Mouse (Mus musculus): ENCODE data around the gene Cgas. TPM values are rescaled to one million over a fixed set of nuclear protein-coding genes. Genes with fewer than 3 reads are reported as not detected.
A peak's percentile ranks its signal among the peaks of the same experiment; 100 is the strongest.

The Cgas gene
- polyA plus RNA-seq, 1 experiment, result 5.8 TPM

DNA sequence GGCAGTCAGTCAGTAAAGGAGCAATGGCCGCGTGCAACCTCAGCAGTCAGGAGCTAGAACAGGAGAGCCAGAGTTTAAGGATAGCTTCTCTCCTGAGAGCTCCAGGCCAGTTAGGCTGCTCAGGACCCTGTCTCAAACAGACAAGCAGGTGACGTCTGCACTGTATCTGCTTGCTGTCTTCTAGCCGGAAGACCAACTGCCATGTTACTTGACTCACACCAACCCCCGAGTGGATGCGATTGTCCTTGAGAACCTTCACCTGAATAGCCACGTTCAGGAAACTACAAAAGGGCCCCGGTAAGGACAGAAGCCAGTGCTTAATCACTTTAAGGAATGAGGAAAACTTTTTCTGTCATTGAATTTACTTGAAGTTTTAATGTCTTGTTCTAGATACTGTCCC, 14.0 kb upstream of the Cgas start:
- H3K4me3 ChIP-seq (ENCODE audit: insufficient read depth, low read length), result no peak overlapping the region
- no peaks in the 10 kb centered on the region for H3K4me1 ChIP-seq (ENCODE audit: control insufficient read depth, insufficient read depth, low read length)
- TF ChIP-seq CTCF (IDR thresholded peaks at IDR 0.05; ENCODE audit: borderline replicate concordance, insufficient read depth, low read length) (no peak), POLR2A (IDR thresholded peaks at IDR 0.05; ENCODE audit: low read depth, low read length) (no peak)
- no peak overlapping the region for H3K27ac ChIP-seq (ENCODE audit: insufficient read depth, low read length)

DNA sequence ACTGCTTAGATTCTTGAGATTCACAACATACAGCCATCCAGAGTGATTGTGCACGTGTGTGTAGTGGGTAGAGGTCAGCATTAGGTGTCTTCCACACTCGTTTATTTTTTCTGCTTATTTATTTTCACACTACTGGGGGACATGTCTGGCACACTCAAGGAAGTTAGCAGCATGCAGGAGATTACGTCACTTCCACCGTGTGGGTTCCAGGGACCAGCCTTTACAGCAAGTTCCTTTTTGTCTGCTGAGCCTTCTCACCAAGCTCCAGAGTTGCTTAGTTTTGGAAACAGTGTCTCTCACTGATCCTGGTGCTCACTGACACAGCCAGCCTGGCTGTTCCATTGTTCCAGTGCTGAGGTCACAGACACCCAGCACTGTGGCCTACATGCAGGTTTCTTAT, 8.3 kb upstream of the Cgas start:
- TF ChIP-seq CTCF (IDR thresholded peaks at IDR 0.05; ENCODE audit: borderline replicate concordance, insufficient read depth, low read length), result no peak
- TF ChIP-seq POLR2A (IDR thresholded peaks at IDR 0.05; ENCODE audit: low read depth, low read length), result no peak
- H3K4me3 ChIP-seq (ENCODE audit: insufficient read depth, low read length), result no peak overlapping the region
- H3K4me1 ChIP-seq (ENCODE audit: control insufficient read depth, insufficient read depth, low read length), result peaks cover 7% of the 10 kb centered on the region; the same call in 1 of the 2 replicates
- no peak overlapping the region for H3K27ac ChIP-seq (ENCODE audit: insufficient read depth, low read length)

DNA sequence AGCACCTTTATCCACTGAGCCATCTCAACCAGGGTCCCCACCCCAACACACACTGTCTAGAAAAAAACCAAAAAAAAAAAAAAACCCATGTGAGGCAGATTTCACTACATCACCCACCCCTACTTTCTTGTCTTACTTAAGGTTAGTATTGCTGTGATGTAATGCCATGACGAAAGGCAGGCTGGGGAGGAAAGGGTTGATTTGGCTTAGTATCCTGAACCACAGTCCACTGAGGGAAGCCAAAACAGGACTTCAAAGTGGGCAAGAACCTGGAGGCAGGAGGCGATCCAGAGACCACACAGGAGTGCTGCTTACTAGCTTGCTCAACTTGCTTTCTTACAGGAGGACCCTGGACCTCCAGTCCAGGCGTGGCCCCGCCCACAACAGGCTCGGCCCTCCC, 7.4 kb upstream of the Cgas start:
- Histone ChIP-seq H3K27ac (ENCODE audit: insufficient read depth, low read length) (no peak overlapping the region), H3K4me3 (ENCODE audit: insufficient read depth, low read length) (no peak overlapping the region), H3K4me1 (ENCODE audit: control insufficient read depth, insufficient read depth, low read length) (peaks cover 7% of the 10 kb centered on the region; the same call in 1 of the 2 replicates)
- no peak for TF ChIP-seq CTCF (IDR thresholded peaks at IDR 0.05; ENCODE audit: borderline replicate concordance, insufficient read depth, low read length)
- TF ChIP-seq POLR2A (IDR thresholded peaks at IDR 0.05; ENCODE audit: low read depth, low read length), result no peak

DNA sequence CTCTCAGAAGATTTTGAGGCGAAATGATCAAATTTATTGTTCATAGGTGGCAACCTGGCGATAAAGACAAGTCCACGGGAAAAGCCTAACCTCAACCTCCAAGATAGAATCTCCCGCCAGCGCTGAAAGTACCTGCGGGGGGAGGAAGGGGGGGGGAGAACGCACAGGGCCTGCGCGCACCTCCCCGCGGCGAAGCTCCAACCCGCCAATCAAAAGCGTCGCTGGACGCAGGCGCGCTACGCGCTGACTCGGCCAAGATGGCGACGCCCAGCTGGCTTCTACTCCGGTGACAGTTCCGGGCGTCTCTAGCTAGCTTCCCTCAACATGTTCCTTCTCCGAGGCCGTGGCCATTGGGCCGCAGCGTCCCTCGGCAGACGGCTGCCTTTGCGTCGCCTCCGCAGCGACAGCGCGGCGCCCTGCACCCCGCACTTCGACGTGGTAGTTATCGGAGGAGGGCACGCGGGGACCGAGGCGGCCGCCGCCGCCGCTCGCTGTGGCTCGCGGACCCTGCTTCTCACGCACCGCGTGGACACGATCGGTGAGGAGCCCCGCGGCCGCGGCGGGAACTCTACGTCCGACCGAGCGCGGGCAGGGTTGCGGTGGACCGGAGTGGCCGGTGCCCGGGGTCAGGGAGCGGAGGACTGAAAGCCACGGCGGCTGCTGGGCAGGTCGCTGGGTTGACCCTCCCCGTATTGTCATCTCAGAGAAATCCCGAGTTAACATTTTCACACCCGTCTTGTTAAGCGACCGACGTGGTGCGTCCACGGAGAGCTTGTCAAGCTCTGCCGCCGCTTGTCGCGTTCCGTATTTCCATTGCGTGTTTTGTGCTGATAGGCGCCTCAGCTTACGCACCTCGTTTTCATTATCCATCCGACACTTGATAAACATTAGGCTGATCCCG, 5.2 kb upstream of the Cgas start, which contains the start of the genes Mto1 and Gm17324:
Gene Mto1 (plus strand): TSS at position 236 of the 901 bp plus-strand sequence.
Gene Gm17324 (minus strand): TSS at position 814 of the 901 bp plus-strand sequence.
- TF ChIP-seq POLR2A (IDR thresholded peaks at IDR 0.05; ENCODE audit: low read depth, low read length) (peak; percentile 85), CTCF (IDR thresholded peaks at IDR 0.05; ENCODE audit: borderline replicate concordance, insufficient read depth, low read length) (no peak)
- Histone ChIP-seq H3K4me1 (ENCODE audit: control insufficient read depth, insufficient read depth, low read length) (peaks cover 7% of the 10 kb centered on the region; the same call in 1 of the 2 replicates), H3K27ac (ENCODE audit: insufficient read depth, low read length) (peak within 1 kb of the TSS; percentile 73)

DNA sequence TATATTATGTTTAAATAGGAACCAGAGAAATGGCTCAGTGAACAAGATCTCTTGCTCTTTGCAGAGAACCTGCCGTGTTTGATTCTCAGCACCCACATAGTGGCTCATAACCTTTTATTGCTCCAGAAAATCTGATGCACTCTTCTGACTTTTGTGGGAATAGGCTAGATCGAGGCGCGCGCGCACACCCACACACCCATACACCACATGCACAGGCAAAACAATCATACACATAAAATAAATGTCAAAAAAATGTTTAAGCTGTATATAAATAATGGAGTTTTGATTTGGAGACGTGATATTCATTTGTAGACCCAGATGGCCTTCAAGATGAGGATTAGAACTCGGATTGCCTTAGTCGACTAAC, 4.6 kb upstream of the Cgas start:
- TF ChIP-seq POLR2A (IDR thresholded peaks at IDR 0.05; ENCODE audit: low read depth, low read length) (no peak), CTCF (IDR thresholded peaks at IDR 0.05; ENCODE audit: borderline replicate concordance, insufficient read depth, low read length) (no peak)
- peak overlapping the region; percentile 46 for H3K4me3 ChIP-seq (ENCODE audit: insufficient read depth, low read length)
- no peak overlapping the region for H3K27ac ChIP-seq (ENCODE audit: insufficient read depth, low read length)
- peaks cover 7% of the 10 kb centered on the region; the same call in 1 of the 2 replicates for H3K4me1 ChIP-seq (ENCODE audit: control insufficient read depth, insufficient read depth, low read length)

More for the DNA sequence above, 5.2 kb upstream of the Cgas start, which contains the start of the genes Mto1 and Gm17324:
- peak within 1 kb of the TSS; percentile 92 for H3K4me3 ChIP-seq (ENCODE audit: insufficient read depth, low read length)

DNA sequence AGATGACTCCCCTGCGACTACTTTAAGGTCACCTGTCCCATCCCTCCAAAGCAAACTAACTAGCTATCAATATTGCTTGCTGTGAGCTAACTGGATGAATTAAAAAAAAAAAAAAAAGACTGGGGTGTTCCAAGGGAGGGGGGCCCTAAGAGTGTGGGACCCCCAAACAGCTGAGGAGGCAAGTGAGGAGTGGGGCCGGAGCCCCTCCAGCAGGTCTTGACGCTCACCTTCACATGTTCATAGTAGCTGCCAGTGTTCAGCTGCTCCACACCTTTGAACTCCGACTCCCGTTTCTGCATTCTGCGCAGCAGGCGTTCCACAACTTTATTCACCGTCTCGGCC, 829 bp downstream of the Cgas start:
- no peak overlapping the region for H3K27ac ChIP-seq (ENCODE audit: insufficient read depth, low read length)
- H3K4me3 ChIP-seq (ENCODE audit: insufficient read depth, low read length), result peak overlapping the region; percentile 66
- TF ChIP-seq CTCF (IDR thresholded peaks at IDR 0.05; ENCODE audit: borderline replicate concordance, insufficient read depth, low read length) (no peak), POLR2A (IDR thresholded peaks at IDR 0.05; ENCODE audit: low read depth, low read length) (no peak)
- no peaks in the 10 kb centered on the region for H3K4me1 ChIP-seq (ENCODE audit: control insufficient read depth, insufficient read depth, low read length)

DNA sequence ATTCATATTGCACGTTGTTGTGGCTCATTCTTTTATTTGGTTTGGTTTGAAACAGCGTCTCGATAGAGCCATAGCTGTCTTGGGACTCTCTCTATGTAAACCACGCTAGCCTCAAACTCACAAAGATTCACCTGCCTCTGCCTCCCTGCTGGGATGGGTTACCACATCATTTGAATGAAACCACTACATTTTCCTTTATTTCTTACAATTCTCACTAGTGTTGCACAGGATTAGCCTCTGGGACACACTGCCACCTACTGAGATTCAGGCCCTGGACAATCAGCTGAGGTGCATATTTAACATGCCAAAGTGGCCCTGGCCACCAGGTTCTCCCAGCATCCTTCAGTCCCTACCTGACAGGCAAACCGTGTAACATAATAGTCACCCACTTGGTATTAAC, 3.6 kb downstream of the Cgas start:
- TF ChIP-seq POLR2A (IDR thresholded peaks at IDR 0.05; ENCODE audit: low read depth, low read length) (no peak), CTCF (IDR thresholded peaks at IDR 0.05; ENCODE audit: borderline replicate concordance, insufficient read depth, low read length) (no peak)
- H3K27ac ChIP-seq (ENCODE audit: insufficient read depth, low read length), result no peak overlapping the region
- no peaks in the 10 kb centered on the region for H3K4me1 ChIP-seq (ENCODE audit: control insufficient read depth, insufficient read depth, low read length)
- H3K4me3 ChIP-seq (ENCODE audit: insufficient read depth, low read length), result no peak overlapping the region

DNA sequence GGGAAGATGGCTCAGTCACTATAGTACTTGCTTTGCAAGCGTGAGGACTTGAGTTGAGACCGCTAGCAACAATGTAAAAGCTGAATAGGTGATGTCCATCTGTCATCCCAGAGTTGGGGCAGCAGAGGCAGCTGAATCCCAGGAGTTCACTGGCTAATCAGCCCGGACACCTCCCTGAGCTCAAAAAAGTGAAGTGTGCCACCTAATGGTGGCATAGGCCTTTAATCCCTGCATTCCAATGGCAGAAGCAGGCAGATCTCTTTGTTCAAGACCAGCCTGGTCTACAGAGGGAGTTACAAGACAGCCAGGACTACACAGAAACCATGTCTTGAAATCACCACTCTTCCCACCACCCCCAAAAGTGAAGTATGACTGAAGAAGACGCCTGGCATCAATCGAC, 10.6 kb downstream of the Cgas start:
- Histone ChIP-seq H3K4me3 (ENCODE audit: insufficient read depth, low read length) (no peak overlapping the region), H3K27ac (ENCODE audit: insufficient read depth, low read length) (no peak overlapping the region), H3K4me1 (ENCODE audit: control insufficient read depth, insufficient read depth, low read length) (no peaks in the 10 kb centered on the region)
- TF ChIP-seq CTCF (IDR thresholded peaks at IDR 0.05; ENCODE audit: borderline replicate concordance, insufficient read depth, low read length), result no peak
- no peak for TF ChIP-seq POLR2A (IDR thresholded peaks at IDR 0.05; ENCODE audit: low read depth, low read length)

DNA sequence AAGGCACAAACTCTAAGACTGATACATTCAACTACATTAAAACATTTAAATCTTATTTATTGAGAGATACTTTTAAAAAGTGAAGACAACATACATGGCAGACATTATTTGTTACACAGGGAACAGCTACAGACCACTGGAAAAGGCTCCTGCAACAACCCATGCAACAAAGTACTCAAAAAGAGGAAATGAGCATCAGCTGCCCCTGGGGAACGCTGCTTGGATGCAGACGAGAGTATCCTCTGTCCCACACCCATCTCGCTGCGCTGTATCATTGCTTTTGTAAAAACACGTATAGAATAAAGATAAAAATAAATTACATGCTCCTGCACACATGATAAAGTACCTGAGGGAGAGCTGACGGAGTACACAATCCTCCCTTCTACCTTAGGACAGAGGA, 12.6 kb downstream of the Cgas start:
- Histone ChIP-seq H3K4me1 (ENCODE audit: control insufficient read depth, insufficient read depth, low read length) (no peaks in the 10 kb centered on the region), H3K27ac (ENCODE audit: insufficient read depth, low read length) (no peak overlapping the region), H3K4me3 (ENCODE audit: insufficient read depth, low read length) (no peak overlapping the region)
- no peak for TF ChIP-seq POLR2A (IDR thresholded peaks at IDR 0.05; ENCODE audit: low read depth, low read length)
- no peak for TF ChIP-seq CTCF (IDR thresholded peaks at IDR 0.05; ENCODE audit: borderline replicate concordance, insufficient read depth, low read length)

DNA sequence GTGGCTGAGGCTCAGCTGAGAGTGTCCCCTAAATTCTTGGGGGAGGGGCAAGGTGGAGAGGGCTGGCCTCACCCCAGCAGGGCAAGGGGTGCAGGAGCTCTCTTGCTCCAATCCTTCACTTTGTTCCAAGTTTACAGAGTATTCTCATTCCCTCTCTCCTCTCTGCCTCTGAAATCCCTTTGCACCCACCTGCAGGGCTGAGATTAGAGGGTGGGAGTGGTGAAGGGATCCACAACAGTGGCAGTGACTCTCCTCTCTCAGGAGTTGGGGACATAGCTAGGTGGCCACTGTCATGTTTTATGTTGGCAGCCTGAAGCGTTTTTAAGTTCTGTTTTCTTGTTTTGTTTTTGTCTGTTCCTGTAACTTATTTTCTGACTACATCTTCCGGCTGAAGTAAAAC, 13.5 kb downstream of the Cgas start:
- H3K4me1 ChIP-seq (ENCODE audit: control insufficient read depth, insufficient read depth, low read length), result no peaks in the 10 kb centered on the region
- no peak overlapping the region for H3K4me3 ChIP-seq (ENCODE audit: insufficient read depth, low read length)
- no peak for TF ChIP-seq POLR2A (IDR thresholded peaks at IDR 0.05; ENCODE audit: low read depth, low read length)
- no peak for TF ChIP-seq CTCF (IDR thresholded peaks at IDR 0.05; ENCODE audit: borderline replicate concordance, insufficient read depth, low read length)
- H3K27ac ChIP-seq (ENCODE audit: insufficient read depth, low read length), result no peak overlapping the region

Measured in embryonic fibroblast, embryonic 13.5 days (primary cell).